Mouse (Mus musculus) embryonic fibroblast, embryonic 13.5 days (primary cell): ENCODE measurements around the gene Kazn.

Source experiments
- CTCF ChIP-seq: IDR thresholded peaks from 2 replicates; pipeline ENCODE4 v1.5.1; 2011; ENCODE audit warnings: mild to moderate bottlenecking, control low read depth, low read length, moderate library complexity, borderline replicate concordance; ENCODE audit not compliant: insufficient read depth
- POLR2A ChIP-seq: IDR thresholded peaks from 2 replicates; pipeline ENCODE4 v1.6.1; 2011; ENCODE audit warnings: low read depth, mild to moderate bottlenecking, control low read depth, low read length, moderate library complexity

DNA sequence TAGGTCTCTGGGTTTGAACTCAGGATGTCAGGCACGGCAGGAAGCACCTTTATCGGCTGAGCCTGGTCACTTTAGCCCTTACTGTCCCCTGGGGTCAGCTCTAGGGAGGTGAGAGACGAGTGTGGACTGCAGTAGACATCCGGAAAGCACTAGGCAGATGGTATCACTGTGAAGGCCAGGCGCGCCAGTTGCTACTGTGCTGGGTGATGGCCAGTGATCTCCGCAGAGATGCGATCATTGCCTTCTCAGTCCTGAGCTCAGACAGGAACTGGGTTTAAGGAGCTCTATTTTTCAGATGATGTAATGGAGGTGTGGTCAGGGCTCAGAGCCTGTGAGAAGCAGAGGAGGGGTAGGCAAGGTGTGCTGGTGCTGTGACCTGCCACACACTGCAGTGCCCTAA, 183.6 kb downstream of the Kazn start:
- TF ChIP-seq CTCF: no peak
- TF ChIP-seq POLR2A: no peak
